Mouse (Mus musculus) intestine, postnatal 0 days (tissue): ENCODE measurements around the gene Plekha5. TPM values are rescaled to one million over a fixed set of nuclear protein-coding genes. Genes with fewer than 3 reads are reported as not detected.
"Not testable (repeated sequence)": the region's sequence is repeated elsewhere in the genome, so short reads cannot be mapped to it uniquely, and the experiment has no call there.

Source experiments
- ATAC-seq: fragments of 200-750 bp; cut with Nextera tagmentation; 2 replicates; pipeline ENCODE4 v1.8.0; 2017; ENCODE audit warnings: mild to moderate bottlenecking, moderate TSS enrichment, moderate library complexity
- H3K27ac ChIP-seq: fragments of 300-500 bp; sonication (generic); 2 replicates; pipeline ENCODE4 v1.5.1; 2014; ENCODE audit warnings: mild to moderate bottlenecking, low read depth, low read length, moderate library complexity
- H3K27me3 ChIP-seq: fragments of 300-500 bp; sonication (generic); replicated peaks from 2 replicates; pipeline ENCODE4 v1.6.1; 2014; ENCODE audit warnings: low read length, mixed read lengths; ENCODE audit not compliant: control insufficient read depth, insufficient read depth
- H3K36me3 ChIP-seq: fragments of 300-500 bp; sonication (generic); 2 replicates; pipeline ENCODE4 v1.6.1; 2014; ENCODE audit warnings: mild to moderate bottlenecking, moderate library complexity; ENCODE audit not compliant: control insufficient read depth, insufficient read depth
- H3K4me1 ChIP-seq: fragments of 300-500 bp; sonication (generic); replicated peaks from 2 replicates; pipeline ENCODE4 v1.6.1; 2014; ENCODE audit warnings: antibody characterized with exemption, low read length, mixed read lengths; ENCODE audit not compliant: control insufficient read depth, insufficient read depth
- H3K4me2 ChIP-seq: fragments of 300-500 bp; sonication (generic); replicated peaks from 2 replicates; pipeline ENCODE4 v1.6.1; 2014; ENCODE audit warnings: low read depth, mild to moderate bottlenecking, moderate library complexity
- H3K4me3 ChIP-seq: fragments of 300-500 bp; sonication (generic); 2 replicates; pipeline ENCODE4 v1.5.1; 2014; ENCODE audit warnings: low read depth, low read length
- H3K9ac ChIP-seq: fragments of 300-500 bp; sonication (generic); 2 replicates; pipeline ENCODE4 v1.6.1; 2014; ENCODE audit warnings: mild to moderate bottlenecking, low read depth, low read length
- H3K9me3 ChIP-seq: fragments of 300-500 bp; sonication (generic); 2 replicates; pipeline ENCODE4 v1.6.1; 2016; ENCODE audit warnings: mixed run types; ENCODE audit not compliant: control insufficient read depth
- CTCF ChIP-seq: sonication (generic); IDR thresholded peaks from 2 replicates; pipeline ENCODE4 v1.5.1; 2016; ENCODE audit warnings: low read depth, mild to moderate bottlenecking, control low read depth, antibody characterized with exemption, moderate library complexity
- WGBS: fragments of 180-500 bp; shearing (Covaris S2); extraction: QIAGEN DNeasy Blood & Tissue Kit; methylation state at CpG from one replicate; pipeline ENCODE4 v1.1.7; 2014; 5-methylcytosine and 5-hydroxymethylcytosine counted together
- polyA plus RNA-seq: library from polyadenylated mRNA; unstranded; fragments of >200 nt; fragmentation: Nextera tagmentation; extraction: Ambion mirVana; gene quantifications from 2 replicates; pipeline ENCODE4 v1.2.1, GENCODE M21; 2015

Plekha5 gene
- polyA plus RNA-seq, 1 experiment from 2014 or later: 18.0 TPM

GRCm38 (mm10) chr6:140500829-140501228, 77.0 kb downstream of the Plekha5 start:
- not testable (repeated sequence) for H3K9me3 ChIP-seq, H3K27me3 ChIP-seq, H3K4me1 ChIP-seq, H3K4me2 ChIP-seq, H3K36me3 ChIP-seq, H3K9ac ChIP-seq, H3K27ac ChIP-seq, ATAC-seq, H3K4me3 ChIP-seq
- 67% methylated on average over 1 of the region's 1 CpGs for WGBS
- peak; percentile 40 for TF ChIP-seq CTCF

- Histone ChIP-seq H3K27ac (no peak overlapping the region), H3K4me3 (no peak overlapping the region), H3K4me1 (no peaks in the 10 kb centered on the region), H3K9me3 (no peaks in the 10 kb centered on the region), H3K4me2 (no peak overlapping the region), H3K27me3 (no peaks in the 10 kb centered on the region), H3K36me3 (no peaks in the 10 kb centered on the region; the same call in 1 of the 2 replicates), H3K9ac (no peak overlapping the region)
- ATAC-seq: no peak
- WGBS: 84% methylated on average over 7 of the region's 7 CpGs
- TF ChIP-seq CTCF: no peak
These were observed 78.0 kb downstream of the Plekha5 start for GRCm38 (mm10) chr6:140501841-140502240.

DNA sequence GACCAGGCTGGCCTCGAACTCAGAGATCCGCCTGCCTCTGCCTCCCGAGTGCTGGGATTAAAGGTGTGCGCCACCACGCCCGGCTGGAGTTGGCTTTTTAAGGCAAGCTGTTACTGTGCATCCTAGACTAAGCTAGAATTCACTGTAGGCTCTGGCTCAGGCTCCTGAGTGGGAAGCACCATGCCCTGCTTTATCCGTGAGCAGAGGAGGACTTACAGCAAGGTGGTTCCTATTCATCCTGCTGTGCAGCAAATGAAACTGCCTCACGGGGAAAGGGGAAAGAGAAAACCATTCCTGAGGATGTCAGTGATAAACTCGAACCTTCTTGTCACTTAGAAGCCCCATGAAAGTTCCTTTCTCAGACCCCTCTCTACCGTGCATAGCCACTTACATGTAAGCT, 80.9 kb downstream of the Plekha5 start:
- WGBS: 84% methylated on average over 10 of the region's 10 CpGs
- no peak for ATAC-seq
- H3K27me3 ChIP-seq: no peaks in the 10 kb centered on the region
- H3K4me3 ChIP-seq: no peak overlapping the region
- TF ChIP-seq CTCF: no peak
- no peak overlapping the region for H3K4me2 ChIP-seq
- no peak overlapping the region for H3K9ac ChIP-seq
- H3K9me3 ChIP-seq: no peaks in the 10 kb centered on the region
- no peaks in the 10 kb centered on the region; the same call in 1 of the 2 replicates for H3K36me3 ChIP-seq
- no peaks in the 10 kb centered on the region for H3K4me1 ChIP-seq
- H3K27ac ChIP-seq: no peak overlapping the region

DNA sequence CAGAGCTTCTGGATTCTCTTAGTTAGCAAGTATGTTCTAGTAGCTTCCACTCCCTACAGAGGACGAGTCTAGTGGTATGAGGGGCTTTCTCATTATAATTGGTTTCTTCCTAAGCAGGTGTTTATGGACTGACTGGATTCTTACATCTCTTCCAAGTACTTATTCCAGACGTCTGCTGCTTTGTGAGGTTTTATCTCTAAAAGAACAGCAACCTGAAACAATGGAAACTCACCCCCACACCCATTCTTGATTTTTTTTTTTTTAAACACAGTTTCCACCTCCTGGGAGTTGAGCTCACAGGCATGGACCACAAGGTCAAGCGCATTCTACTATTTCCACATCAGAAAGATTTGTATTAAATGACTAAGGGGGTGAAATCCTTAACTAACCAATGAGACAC, 83.8 kb downstream of the Plekha5 start:
- H3K27ac ChIP-seq: no peak overlapping the region
- H3K27me3 ChIP-seq: no peaks in the 10 kb centered on the region
- H3K36me3 ChIP-seq: no peaks in the 10 kb centered on the region
- no peak overlapping the region for H3K4me3 ChIP-seq
- no peak for TF ChIP-seq CTCF
- no peak for ATAC-seq
- no peaks in the 10 kb centered on the region for H3K9me3 ChIP-seq
- H3K4me1 ChIP-seq: no peaks in the 10 kb centered on the region
- H3K4me2 ChIP-seq: no peak overlapping the region
- H3K9ac ChIP-seq: no peak overlapping the region
- 71% methylated on average over 3 of the region's 3 CpGs for WGBS

DNA sequence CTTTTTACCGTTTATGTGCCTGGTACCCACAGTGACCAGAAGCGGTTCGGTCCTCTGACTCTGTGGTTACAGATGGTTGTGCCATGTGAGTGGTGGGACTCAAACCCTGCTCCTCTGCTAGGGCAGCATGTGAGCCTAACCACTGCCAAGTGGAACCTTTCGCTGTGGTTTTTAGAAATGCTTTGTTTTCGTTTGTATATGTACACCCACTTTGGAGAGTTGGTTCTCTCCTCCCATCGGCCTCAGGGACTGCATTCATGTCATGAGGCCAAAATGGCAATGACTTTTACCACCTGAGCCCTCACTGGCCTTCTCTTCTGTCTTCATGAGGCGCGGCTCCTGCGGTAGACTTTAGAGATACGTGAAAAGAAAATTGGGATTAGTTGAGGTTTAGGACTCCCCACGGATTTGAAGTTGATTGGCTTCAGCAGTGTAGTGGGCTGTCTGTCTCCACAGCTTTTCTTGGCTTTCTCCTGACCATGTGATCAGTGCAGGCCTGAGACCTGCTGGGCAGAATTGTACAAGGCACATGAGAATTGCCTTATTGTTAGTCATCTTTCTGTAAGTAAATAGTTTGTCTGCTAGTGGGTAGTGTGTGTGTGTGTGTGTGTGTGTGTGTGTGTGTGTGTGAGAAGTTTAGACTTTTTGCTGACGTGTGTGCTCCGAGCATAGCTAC, 84.8 kb downstream of the Plekha5 start:
- 72% methylated on average over 13 of the region's 13 CpGs for WGBS
- H3K9ac ChIP-seq: no peak overlapping the region
- H3K36me3 ChIP-seq: no peaks in the 10 kb centered on the region
- ATAC-seq: peak; percentile 45; the same call in 1 of the 2 replicates
- H3K4me2 ChIP-seq: no peak overlapping the region
- no peaks in the 10 kb centered on the region for H3K4me1 ChIP-seq
- no peak overlapping the region for H3K4me3 ChIP-seq
- H3K27me3 ChIP-seq: no peaks in the 10 kb centered on the region
- no peak for TF ChIP-seq CTCF
- no peak overlapping the region for H3K27ac ChIP-seq
- no peaks in the 10 kb centered on the region for H3K9me3 ChIP-seq

DNA sequence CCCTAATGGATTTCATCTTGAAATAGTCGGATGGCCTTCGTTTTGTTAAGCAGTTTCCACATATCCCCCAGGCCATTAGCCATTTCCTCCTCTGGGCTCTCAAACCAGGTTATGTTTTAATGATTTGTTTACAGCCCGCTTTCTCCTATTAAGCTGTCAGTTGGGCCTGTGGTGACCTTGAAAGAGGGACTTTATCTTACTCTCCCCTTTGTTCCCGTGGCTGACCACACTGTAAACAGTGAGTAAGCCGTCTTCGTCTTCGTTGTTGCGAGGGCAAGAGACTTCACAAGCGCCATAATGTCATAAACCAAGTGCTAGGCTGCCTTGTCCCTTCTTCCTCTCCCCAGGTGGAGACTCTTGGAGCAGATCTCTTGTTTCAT, 85.3 kb downstream of the Plekha5 start:
- WGBS: 31% methylated on average over 9 of the region's 9 CpGs

More for the DNA sequence above, 85.3 kb downstream of the Plekha5 start:
- no peaks in the 10 kb centered on the region for H3K27me3 ChIP-seq
- H3K27ac ChIP-seq: no peak overlapping the region
- peak; percentile 53 for ATAC-seq
- H3K36me3 ChIP-seq: no peaks in the 10 kb centered on the region
- no peak for TF ChIP-seq CTCF
- no peaks in the 10 kb centered on the region for H3K9me3 ChIP-seq
- no peak overlapping the region for H3K4me3 ChIP-seq
- no peak overlapping the region for H3K9ac ChIP-seq
- no peaks in the 10 kb centered on the region for H3K4me1 ChIP-seq
- no peak overlapping the region for H3K4me2 ChIP-seq
